Mouse (Mus musculus) limb, embryonic 15.5 days (tissue): ENCODE data around the gene Sh3kbp1. TPM values are rescaled to one million over a fixed set of nuclear protein-coding genes. Genes with fewer than 3 reads are reported as not detected.

ENCODE experiments used
- polyA plus RNA-seq: library from polyadenylated mRNA; unstranded; fragments of >200 nt; fragmentation: Nextera tagmentation; extraction: Ambion mirVana; gene quantifications from 2 replicates; pipeline ENCODE4 v1.2.1, GENCODE M21; 2015

Gene Sh3kbp1
- polyA plus RNA-seq, 1 experiment from 2014 or later, result 50.0 TPM

Other genes with a start within 250 kb of the Sh3kbp1 start
- gene Map7d2, start 212.7 kb upstream of the Sh3kbp1 start, polyA plus RNA-seq, result 1.2 and 1.5 TPM in 2 replicates
- gene Bclaf3, start 100.6 kb upstream of the Sh3kbp1 start, polyA plus RNA-seq, result 18.5 and 20.5 TPM in 2 replicates